Mouse (Mus musculus) adrenal gland, adult 18-20 months (tissue): ENCODE results near the gene Ovol2. TPM values are rescaled to one million over a fixed set of nuclear protein-coding genes. Genes with fewer than 3 reads are reported as not detected.
A peak's percentile ranks its signal among the peaks of the same experiment; 100 is the strongest.
"Not testable (repeated sequence)": the region's sequence is repeated elsewhere in the genome, so short reads cannot be mapped to it uniquely, and the experiment has no call there.

Source experiments
- DNase-seq, 2 experiments: peaks; one replicate each; pipeline ENCODE4 v3.0.0; 2021 to 2022; ENCODE audit warnings: low spot score in 2 of 2
- long read RNA-seq, 2 experiments: library from polyadenylated mRNA; stranded (forward); transcript quantifications; one replicate each; pipeline ENCODE4 v2.0.0; 2021
- total RNA-seq, 2 experiments: library from RNA; stranded (reverse); gene quantifications; 1 replicate in 1 of 2; 2 replicates in 1 of 2; pipeline ENCODE4 v1.2.3; 2021

Gene Ovol2
- total RNA-seq: not detected
- long read RNA-seq, experiment 1: 0 reads
- long read RNA-seq, experiment 2: 0 reads

GRCm38 (mm10) chr2:144331401-144332302 is at the start of gene Ovol2:
TSS of gene Ovol2 (minus strand) at chr2:144332146.
- peak in 1 of 2 experiments; percentile 19 for DNase-seq

DNA sequence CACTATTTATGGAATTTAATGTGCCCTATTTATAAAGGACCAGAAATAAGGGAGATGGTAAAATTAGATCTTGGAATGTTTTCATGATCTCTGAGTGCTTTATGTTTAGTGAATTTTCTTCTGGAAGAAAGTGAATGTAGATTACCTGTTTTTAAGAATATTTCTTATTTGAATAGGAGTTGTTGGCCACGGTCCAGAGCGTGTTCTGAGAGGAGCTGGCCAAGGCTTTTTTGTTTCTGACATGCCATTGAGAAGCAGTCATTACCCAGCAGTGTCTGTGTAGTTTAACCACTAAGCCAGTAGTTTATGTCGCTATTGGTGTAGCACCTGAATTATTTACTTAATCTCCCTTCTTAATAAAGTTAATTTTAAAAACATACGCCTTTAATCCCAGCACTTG is 49.8 kb upstream of the Ovol2 start:
- DNase-seq: no peak

DNA sequence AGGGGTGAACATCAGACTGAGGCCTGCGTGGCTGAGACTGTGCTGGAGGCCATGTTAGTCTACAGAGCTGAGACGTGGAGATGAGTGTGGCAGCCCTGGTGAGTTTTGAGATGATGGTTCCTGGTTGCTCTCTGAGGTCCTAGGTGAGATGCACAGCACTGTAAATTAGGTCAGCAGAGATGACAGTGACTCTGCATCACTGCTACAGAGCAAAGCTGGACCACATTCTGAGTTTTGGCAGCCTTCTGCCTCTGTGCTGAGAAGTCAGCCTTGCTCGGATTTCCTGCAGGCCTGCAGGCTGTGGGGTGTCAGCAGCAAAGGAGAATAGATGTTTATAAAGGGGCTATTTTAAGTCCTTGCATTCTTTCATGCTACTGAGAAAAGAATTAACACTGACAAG is 49.3 kb upstream of the Ovol2 start:
- DNase-seq: no peak

GRCm38 (mm10) chr2:144375063-144375703 is 43.2 kb upstream of the Ovol2 start:
- DNase-seq: no peak

DNA sequence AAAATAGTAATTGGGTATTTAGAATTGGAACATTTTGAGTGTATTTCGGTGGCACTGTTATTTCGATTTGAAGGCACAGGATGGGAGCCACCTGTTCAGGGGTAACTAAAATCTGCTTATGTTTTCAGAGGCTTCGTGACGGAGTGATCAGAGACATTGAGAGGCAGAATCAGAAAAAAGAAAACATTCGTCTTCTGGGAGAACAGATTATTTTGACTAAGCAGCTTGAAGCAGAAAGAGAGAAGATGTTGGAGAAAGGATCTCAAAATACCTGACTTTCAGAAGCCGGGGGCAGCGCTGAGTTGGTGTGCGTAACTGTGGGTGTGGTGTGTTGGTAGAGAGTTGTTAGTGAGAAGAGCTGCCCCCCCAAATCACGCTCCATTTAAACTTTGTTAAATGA is 41.1 kb upstream of the Ovol2 start:
- no peak for DNase-seq

DNA sequence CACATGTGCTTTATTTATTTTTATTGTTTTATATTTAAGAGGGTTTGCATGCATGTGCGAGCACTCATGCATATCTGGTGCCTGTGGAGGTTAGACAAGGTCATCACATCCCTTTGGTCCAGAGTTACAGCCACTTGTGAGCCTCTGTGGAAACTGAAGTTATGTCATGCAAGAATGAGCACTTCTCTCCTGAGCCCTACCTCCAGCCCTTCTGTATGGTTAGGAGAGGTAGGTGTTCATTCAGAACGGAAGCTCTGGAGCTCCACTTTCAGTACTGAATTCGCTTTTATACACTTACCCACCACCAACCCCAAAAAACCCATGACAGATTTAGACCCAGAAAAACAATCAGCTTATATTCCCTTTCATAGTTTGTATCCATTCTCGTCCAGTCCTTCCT is 39.6 kb upstream of the Ovol2 start:
- DNase-seq: no peak

DNA sequence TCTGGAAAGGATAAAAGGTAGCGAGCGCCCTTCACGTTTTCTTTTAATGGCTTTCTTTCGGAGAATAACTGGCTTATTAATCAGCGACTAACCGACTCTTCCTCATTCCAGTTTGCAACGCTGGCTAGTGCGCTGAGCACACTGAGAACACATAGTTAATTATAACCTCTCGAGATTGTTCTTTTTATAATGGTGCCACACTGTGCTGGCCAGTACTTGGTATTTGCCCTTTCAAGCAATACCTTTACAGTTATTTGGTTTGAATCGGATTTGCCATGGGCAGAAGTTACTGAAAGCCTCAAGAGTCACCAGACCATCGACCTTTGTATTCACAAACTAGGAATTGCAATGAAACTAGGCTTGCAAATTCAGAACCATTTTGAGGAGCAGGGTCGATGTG is 37.6 kb upstream of the Ovol2 start:
- no peak for DNase-seq

DNA sequence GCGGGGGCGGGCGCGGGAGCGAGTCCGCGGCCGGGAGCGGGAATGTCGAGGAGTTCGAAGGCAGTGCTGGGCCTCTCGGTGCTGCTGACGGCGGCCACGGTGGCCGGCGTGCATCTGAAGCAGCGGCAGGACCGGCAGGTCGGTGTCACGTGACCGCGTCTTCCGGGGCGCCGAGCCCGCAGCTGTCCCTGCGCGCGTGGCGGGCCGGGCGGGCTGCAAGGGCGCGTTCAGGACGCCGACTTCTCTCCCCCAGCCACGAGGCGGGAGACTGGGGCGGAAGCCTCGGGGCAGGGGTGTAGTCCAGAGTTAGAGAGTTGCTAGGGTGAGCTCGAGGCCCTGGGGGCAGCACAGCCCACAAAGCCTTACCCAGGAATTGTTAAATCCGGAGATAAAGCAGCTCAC is 37.1 kb upstream of the Ovol2 start:
- DNase-seq: peak in 1 of 2 experiments; percentile 81

DNA sequence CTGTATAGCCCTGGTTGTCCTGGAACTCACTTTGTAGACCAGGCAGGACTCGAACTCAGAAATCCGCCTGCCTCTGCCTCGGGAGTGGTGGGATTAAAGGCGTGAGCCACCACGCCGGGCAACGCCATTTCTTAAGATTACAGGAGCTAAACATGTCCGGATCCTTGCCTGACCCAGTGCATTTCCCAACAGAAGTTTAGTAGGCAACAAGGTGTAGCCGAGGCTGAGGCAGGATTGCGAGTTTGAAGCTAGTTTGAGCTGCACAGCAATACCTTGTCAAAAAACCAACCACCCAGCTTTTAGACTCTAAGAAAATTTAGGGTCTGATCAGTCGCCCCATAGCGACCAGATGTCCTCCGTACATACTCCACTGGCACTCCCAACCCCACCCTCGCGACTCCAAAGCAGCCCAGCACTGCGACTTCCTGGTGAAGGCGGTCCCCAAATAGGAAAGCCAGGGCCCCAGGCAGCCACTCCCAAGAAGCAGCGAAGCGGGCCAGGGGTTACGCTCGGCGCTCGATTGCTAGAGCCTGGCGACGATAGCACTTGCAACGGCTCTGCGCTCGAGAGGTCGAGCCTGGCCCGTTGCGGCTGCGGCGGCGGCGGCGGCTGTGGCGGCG is 36.6 kb upstream of the Ovol2 start, which contains the start of the genes Kat14 and Pet117:
TSS of gene Kat14 (plus strand) at position 584 of the 620 bp plus-strand sequence.
TSS of gene Pet117 (plus strand) at position 597 of the 620 bp plus-strand sequence.
- DNase-seq: peak; percentile 91 to 94

- DNase-seq: no peak
These were observed 20.9 kb upstream of the Ovol2 start for GRCm38 (mm10) chr2:144352843-144353242.

- no peak for DNase-seq
These were observed 16.6 kb upstream of the Ovol2 start for GRCm38 (mm10) chr2:144348525-144348924.

DNA sequence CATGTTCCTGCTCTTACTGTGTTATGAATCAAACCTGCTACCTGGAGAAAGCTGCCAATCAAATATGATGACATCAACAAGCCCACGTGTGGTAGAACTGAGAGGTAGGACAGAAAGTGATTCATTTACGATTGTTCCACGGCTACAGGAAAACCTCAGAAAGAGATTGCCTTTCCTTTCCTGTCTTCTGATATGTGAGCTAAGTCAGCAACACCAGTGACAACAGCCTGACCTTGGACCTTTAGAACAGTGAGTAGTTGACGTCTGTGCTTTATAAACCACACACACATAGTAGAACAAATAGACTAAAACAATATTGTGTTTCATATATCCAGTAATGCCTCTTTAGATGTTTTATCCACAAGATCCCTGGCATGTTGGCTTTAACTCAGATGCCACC is 11.2 kb upstream of the Ovol2 start:
- DNase-seq: no peak

GRCm38 (mm10) chr2:144338149-144338548 is 6.2 kb upstream of the Ovol2 start:
- DNase-seq: not testable (repeated sequence)

DNA sequence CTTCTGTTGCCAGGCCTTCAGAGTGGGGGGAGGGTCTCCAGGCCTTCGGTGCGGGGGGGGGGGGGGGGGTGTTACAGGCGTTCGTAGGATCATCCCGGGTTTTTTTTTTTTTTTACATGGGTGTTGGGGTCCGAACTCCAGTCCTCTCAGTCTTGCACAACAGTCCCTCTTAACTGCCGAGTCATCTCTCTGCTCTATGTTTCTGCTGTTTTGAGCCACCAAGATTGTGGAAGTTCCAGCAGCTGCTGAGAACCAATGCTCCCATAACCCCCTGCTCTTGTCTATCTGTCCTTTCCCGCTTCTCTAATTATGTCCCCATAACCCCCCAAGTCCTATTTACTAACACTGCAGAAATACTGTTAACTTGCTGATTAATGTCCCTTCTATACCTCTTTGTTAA is 5.8 kb upstream of the Ovol2 start:
- DNase-seq: no peak

GRCm38 (mm10) chr2:144337230-144337629 is 5.3 kb upstream of the Ovol2 start:
- DNase-seq: no peak

DNA sequence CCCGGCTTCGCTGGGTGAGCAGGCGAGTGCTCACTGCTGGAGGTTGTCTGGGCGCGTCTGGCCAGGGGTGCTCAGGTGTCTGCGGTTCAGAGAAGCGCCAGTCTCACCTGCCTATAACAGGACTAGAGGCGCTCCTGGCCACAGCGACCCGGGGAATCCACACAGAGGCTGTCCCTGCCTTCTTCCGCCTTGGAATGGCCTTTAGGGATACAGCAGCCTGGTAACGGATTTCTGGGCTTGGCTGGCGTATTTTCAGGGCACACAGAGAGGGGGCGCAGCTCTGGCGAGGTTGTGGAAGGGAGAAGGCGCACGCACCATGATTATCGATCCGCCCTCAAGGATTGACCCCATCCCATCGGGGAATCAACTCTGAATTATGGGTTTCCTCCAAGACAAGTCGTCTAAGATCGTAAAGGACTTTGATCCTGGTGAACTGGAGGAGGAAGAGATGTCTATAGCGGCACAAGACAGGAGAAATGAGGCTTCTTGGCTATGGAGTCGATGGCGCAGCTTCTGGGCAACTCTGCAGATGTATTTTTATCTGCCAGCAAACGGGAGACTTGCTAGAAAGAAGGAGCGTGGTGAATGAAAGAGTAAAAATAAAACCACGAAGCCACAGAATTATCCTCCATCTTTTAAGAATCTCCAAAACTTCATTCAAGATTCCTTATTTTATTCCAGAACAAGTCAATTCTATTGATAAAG is 1.3 kb upstream of the Ovol2 start:
- peak in 1 of 2 experiments; percentile 6 for DNase-seq

DNA sequence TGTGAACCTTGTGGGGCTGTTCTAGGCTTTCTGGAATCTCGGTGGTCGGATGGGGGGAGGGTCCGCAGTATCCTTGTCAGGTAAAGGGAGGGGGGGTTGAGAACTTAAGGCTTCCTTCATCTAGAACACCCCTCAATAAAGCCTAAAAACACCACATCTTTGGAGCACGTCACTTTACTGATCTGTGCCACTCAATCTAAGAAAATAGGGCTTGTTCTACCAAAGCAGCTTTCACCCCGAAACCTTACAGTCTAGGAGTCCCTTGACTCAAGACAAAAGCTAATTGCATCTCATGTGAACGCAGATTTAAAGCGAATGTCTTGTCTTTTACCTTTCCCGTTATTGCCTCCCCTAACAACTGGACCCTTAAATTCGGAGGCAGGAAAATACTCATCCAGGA is 540 bp upstream of the Ovol2 start:
- DNase-seq: no peak

DNA sequence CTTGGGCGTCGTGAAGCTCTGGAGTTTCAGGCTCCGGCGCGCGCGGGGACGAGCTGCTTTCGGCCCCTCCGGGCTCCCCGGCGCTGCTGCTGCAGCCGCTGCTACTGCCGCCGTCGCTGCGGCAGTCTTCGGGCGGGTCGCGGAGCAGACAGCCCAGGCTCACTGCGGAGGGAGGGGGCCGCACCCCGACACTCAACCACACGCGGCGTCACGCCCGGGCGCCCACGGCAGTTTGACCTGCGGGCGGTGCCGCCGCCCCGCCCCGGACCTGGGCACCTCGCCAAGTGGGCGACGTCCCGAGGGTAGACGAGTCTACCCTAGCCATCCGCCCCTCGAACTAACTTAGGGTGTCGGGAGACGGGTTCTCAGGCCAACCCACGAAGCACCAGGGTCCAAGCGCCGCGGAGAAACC is 980 bp downstream of the Ovol2 start:
- peak in 1 of 2 experiments; percentile 28 for DNase-seq

DNA sequence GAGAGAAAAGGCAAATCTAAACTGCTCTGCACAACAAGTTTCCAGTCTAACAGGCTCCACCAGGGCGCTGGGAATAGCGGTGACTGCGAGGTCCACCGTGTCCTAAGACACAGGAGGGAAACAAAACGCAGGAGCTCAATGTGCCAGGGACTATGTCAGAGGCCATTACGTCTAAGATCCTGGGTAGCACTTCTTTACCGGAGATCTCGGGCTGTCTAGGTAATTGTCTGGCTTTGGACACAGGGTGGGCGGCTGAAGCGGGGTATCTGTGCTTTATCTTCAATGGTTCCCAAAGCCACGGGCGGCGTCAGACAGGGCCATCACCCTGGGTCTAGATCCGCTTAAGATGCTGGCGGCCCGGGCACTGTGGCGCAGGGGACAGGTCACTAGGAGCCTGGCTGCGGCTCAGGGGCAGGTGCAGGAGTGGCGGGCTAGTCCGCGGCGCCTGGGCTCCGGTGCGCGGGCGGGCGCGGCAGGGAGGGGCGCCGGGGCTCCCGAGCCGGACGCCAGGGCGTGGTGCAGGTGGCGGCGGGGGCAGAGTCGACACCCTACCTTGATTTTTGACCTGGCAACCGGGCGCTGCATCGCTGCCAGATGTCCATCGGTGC is 1.5 kb downstream of the Ovol2 start:
- peak; percentile 8 to 19 for DNase-seq

- no peak for DNase-seq
These were observed 2.0 kb downstream of the Ovol2 start for GRCm38 (mm10) chr2:144329937-144330336.

- no peak for DNase-seq
These were observed 2.5 kb downstream of the Ovol2 start for GRCm38 (mm10) chr2:144329451-144329850.
